Mouse (Mus musculus) kidney, postnatal 0 days (tissue): ENCODE measurements around the gene Rassf8. TPM values are rescaled to one million over a fixed set of nuclear protein-coding genes. Genes with fewer than 3 reads are reported as not detected.

Experiments
- ATAC-seq: fragments of 200-750 bp; cut with Nextera tagmentation; replicated peaks from 2 replicates; pipeline ENCODE4 v1.8.0; 2017; ENCODE audit warnings: low read depth, moderate number of reproducible peaks, moderate TSS enrichment, moderate library complexity; ENCODE audit not compliant: low FRiP score
- DNase-seq: peaks from one replicate; pipeline ENCODE4 v3.0.0-alpha.2; 2016; ENCODE audit warnings: low spot score
- H3K27ac ChIP-seq: fragments of 300-500 bp; sonication (generic); 2 replicates; pipeline ENCODE4 v1.5.1; 2014; ENCODE audit warnings: mild to moderate bottlenecking
- H3K27me3 ChIP-seq: fragments of 300-500 bp; sonication (generic); 2 replicates; pipeline ENCODE4 v1.6.1; 2014; ENCODE audit warnings: low read length, mixed read lengths; ENCODE audit not compliant: insufficient read depth
- H3K36me3 ChIP-seq: fragments of 300-500 bp; sonication (generic); 2 replicates; pipeline ENCODE4 v1.6.1; 2014; ENCODE audit warnings: low read length, mixed read lengths; ENCODE audit not compliant: insufficient read depth
- H3K4me1 ChIP-seq: fragments of 300-500 bp; sonication (generic); replicated peaks from 2 replicates; pipeline ENCODE4 v1.6.1; 2014; ENCODE audit warnings: antibody characterized with exemption, low read length, mixed read lengths; ENCODE audit not compliant: insufficient read depth
- H3K4me2 ChIP-seq: fragments of 300-500 bp; sonication (generic); 2 replicates; pipeline ENCODE4 v1.6.1; 2014; ENCODE audit warnings: mild to moderate bottlenecking, low read length, moderate library complexity, mixed read lengths
- H3K4me3 ChIP-seq: fragments of 300-500 bp; sonication (generic); replicated peaks from 2 replicates; pipeline ENCODE4 v1.5.1; 2014; ENCODE audit warnings: low read depth, low read length
- H3K9ac ChIP-seq: fragments of 300-500 bp; sonication (generic); 2 replicates; pipeline ENCODE4 v1.6.1; 2014; ENCODE audit warnings: low read depth, low read length
- H3K9me3 ChIP-seq: fragments of 300-500 bp; sonication (generic); replicated peaks from 2 replicates; pipeline ENCODE4 v1.6.1; 2016; ENCODE audit warnings: low read length, inconsistent platforms, mixed read lengths
- CTCF ChIP-seq: IDR thresholded peaks from 2 replicates; pipeline ENCODE4 v1.5.1; 2016; ENCODE audit warnings: antibody characterized with exemption, low read depth, mild to moderate bottlenecking, moderate library complexity
- WGBS: fragments of 180-500 bp; shearing (Covaris S2); extraction: QIAGEN DNeasy Blood & Tissue Kit; methylation state at CpG from one replicate; pipeline ENCODE4 v1.1.7; 2014; 5-methylcytosine and 5-hydroxymethylcytosine counted together
- polyA plus RNA-seq: library from polyadenylated mRNA; unstranded; fragments of >200 nt; fragmentation: Nextera tagmentation; extraction: Ambion mirVana; gene quantifications from 2 replicates; pipeline ENCODE4 v1.2.1, GENCODE M21; 2015

The Rassf8 gene
- polyA plus RNA-seq, 1 experiment from 2014 or later, result 10.3 TPM

- no peak for DNase-seq
- Histone ChIP-seq H3K9ac (no peak overlapping the region), H3K9me3 (no peaks in the 10 kb centered on the region), H3K4me1 (peaks cover 11% of the 10 kb centered on the region; the same call in 1 of the 2 replicates), H3K4me3 (no peak overlapping the region), H3K36me3 (no peaks in the 10 kb centered on the region), H3K27me3 (no peaks in the 10 kb centered on the region), H3K27ac (no peak overlapping the region), H3K4me2 (no peak overlapping the region)
- no peak for TF ChIP-seq CTCF
- 77% methylated on average over 6 of the region's 6 CpGs for WGBS
- no peak for ATAC-seq
These were observed 10.1 kb downstream of the Rassf8 start for GRCm38 (mm10) chr6:145756640-145757005.

GRCm38 (mm10) chr6:145757346-145757745, 10.8 kb downstream of the Rassf8 start:
- Histone ChIP-seq H3K4me1 (peaks cover 10% of the 10 kb centered on the region; the same call in 1 of the 2 replicates), H3K27me3 (no peaks in the 10 kb centered on the region), H3K4me2 (no peak overlapping the region), H3K27ac (no peak overlapping the region), H3K4me3 (no peak overlapping the region), H3K36me3 (no peaks in the 10 kb centered on the region), H3K9ac (no peak overlapping the region), H3K9me3 (no peaks in the 10 kb centered on the region)
- TF ChIP-seq CTCF, result no peak
- DNase-seq (no peak), ATAC-seq (no peak)
- WGBS, result 60% methylated on average over 3 of the region's 3 CpGs

GRCm38 (mm10) chr6:145758685-145759084, 12.1 kb downstream of the Rassf8 start:
- Histone ChIP-seq H3K36me3 (no peaks in the 10 kb centered on the region), H3K4me2 (no peak overlapping the region), H3K9me3 (no peaks in the 10 kb centered on the region), H3K27me3 (no peaks in the 10 kb centered on the region), H3K9ac (no peak overlapping the region), H3K4me1 (0 out of 2 replicates have a peak, but pooled peaks cover 8% of the 10 kb centered on the region), H3K4me3 (no peak overlapping the region), H3K27ac (no peak overlapping the region)
- no peak for TF ChIP-seq CTCF
- DNase-seq, result no peak
- no peak for ATAC-seq
- 79% methylated on average over 10 of the region's 10 CpGs for WGBS

GRCm38 (mm10) chr6:145759432-145759831, 12.9 kb downstream of the Rassf8 start:
- Histone ChIP-seq H3K9me3 (no peaks in the 10 kb centered on the region), H3K4me3 (no peak overlapping the region), H3K36me3 (no peaks in the 10 kb centered on the region), H3K27me3 (no peaks in the 10 kb centered on the region), H3K9ac (no peak overlapping the region), H3K27ac (no peak overlapping the region), H3K4me2 (no peak overlapping the region), H3K4me1 (0 out of 2 replicates have a peak, but pooled peaks cover 8% of the 10 kb centered on the region)
- TF ChIP-seq CTCF, result no peak
- DNase-seq (no peak), ATAC-seq (no peak)
- 70% methylated on average over 2 of the region's 2 CpGs for WGBS

- Histone ChIP-seq H3K4me3 (no peak overlapping the region), H3K27ac (peak overlapping the region; percentile 27; the same call in 1 of the 2 replicates), H3K9ac (no peak overlapping the region), H3K36me3 (no peaks in the 10 kb centered on the region), H3K27me3 (no peaks in the 10 kb centered on the region), H3K4me1 (0 out of 2 replicates have a peak, but pooled peaks cover 8% of the 10 kb centered on the region), H3K9me3 (no peaks in the 10 kb centered on the region), H3K4me2 (no peak overlapping the region)
- TF ChIP-seq CTCF, result no peak
- WGBS, result 67% methylated on average over 4 of the region's 4 CpGs
- DNase-seq, result no peak
- ATAC-seq, result no peak
These were observed 13.9 kb downstream of the Rassf8 start for GRCm38 (mm10) chr6:145760246-145761016.

- no peak for TF ChIP-seq CTCF
- Histone ChIP-seq H3K4me3 (no peak overlapping the region), H3K9me3 (no peaks in the 10 kb centered on the region), H3K9ac (no peak overlapping the region), H3K27ac (0 out of 2 replicates have a peak overlapping the region, but pooled peaks have one; percentile 27), H3K36me3 (no peaks in the 10 kb centered on the region), H3K4me2 (no peak overlapping the region), H3K4me1 (0 out of 2 replicates have a peak, but pooled peaks cover 4% of the 10 kb centered on the region), H3K27me3 (no peaks in the 10 kb centered on the region)
- 74% methylated on average over 3 of the region's 3 CpGs for WGBS
- DNase-seq (no peak), ATAC-seq (no peak)
These were observed 14.8 kb downstream of the Rassf8 start for GRCm38 (mm10) chr6:145761151-145761935.
